Mouse (Mus musculus) embryonic facial prominence, embryonic 14.5 days (tissue): Measurements from ENCODE around the gene Gm10643. TPM values are rescaled to one million over a fixed set of nuclear protein-coding genes. Genes with fewer than 3 reads are reported as not detected.

Source experiments
- ATAC-seq: fragments of 200-750 bp; cut with Nextera tagmentation; 2 replicates; pipeline ENCODE4 v1.8.0; 2017; ENCODE audit warnings: low read depth, moderate number of reproducible peaks, moderate TSS enrichment
- DNase-seq: peaks from one replicate; pipeline ENCODE4 v3.0.0-alpha.2; 2015; ENCODE audit warnings: low spot score
- H3K27ac ChIP-seq: fragments of 300-500 bp; sonication (generic); replicated peaks from 2 replicates; pipeline ENCODE4 v1.5.1; 2014; ENCODE audit warnings: low read depth, mild to moderate bottlenecking, low read length, moderate library complexity
- H3K27me3 ChIP-seq: fragments of 300-500 bp; sonication (generic); replicated peaks from 2 replicates; pipeline ENCODE4 v1.6.1; 2014; ENCODE audit warnings: low read length; ENCODE audit not compliant: control insufficient read depth, insufficient read depth
- H3K36me3 ChIP-seq: fragments of 300-500 bp; sonication (generic); 2 replicates; pipeline ENCODE4 v1.6.1; 2014; ENCODE audit warnings: low read length, mixed read lengths; ENCODE audit not compliant: control insufficient read depth, insufficient read depth
- H3K4me1 ChIP-seq: fragments of 300-500 bp; sonication (generic); 2 replicates; pipeline ENCODE4 v1.6.1; 2014; ENCODE audit warnings: antibody characterized with exemption, low read length; ENCODE audit not compliant: control insufficient read depth, insufficient read depth
- H3K4me2 ChIP-seq: fragments of 300-500 bp; sonication (generic); 2 replicates; pipeline ENCODE4 v1.6.1; 2014; ENCODE audit warnings: low read depth, mild to moderate bottlenecking, low read length, moderate library complexity, mixed read lengths
- H3K4me3 ChIP-seq: fragments of 300-500 bp; sonication (generic); 2 replicates; pipeline ENCODE4 v1.5.1; 2014; ENCODE audit warnings: low read depth, mild to moderate bottlenecking, low read length
- H3K9ac ChIP-seq: fragments of 300-500 bp; sonication (generic); 2 replicates; pipeline ENCODE4 v1.6.1; 2014; ENCODE audit warnings: low read depth, mild to moderate bottlenecking, low read length, moderate library complexity, mixed read lengths
- H3K9me3 ChIP-seq: fragments of 300-500 bp; sonication (generic); 2 replicates; pipeline ENCODE4 v1.6.1; 2016; ENCODE audit warnings: low read length; ENCODE audit not compliant: control insufficient read depth
- WGBS: fragments of 180-500 bp; shearing (Covaris S2); extraction: QIAGEN DNeasy Blood & Tissue Kit; methylation state at CpG from one replicate; pipeline ENCODE4 v1.1.7; 2014; 5-methylcytosine and 5-hydroxymethylcytosine counted together
- polyA plus RNA-seq: library from polyadenylated mRNA; unstranded; fragments of >200 nt; fragmentation: Nextera tagmentation; extraction: Ambion mirVana; gene quantifications from 2 replicates; pipeline ENCODE4 v1.2.1, GENCODE M21; 2014

The Gm10643 gene
- polyA plus RNA-seq, 1 experiment from 2014 or later = 2.3 TPM

GRCm38 (mm10) chr8:84042066-84042947 lies 22.6 kb downstream of the Gm10643 start, which contains the start of gene Il27ra:
Il27ra (minus strand) TSS chr8:84042589.
- no peaks in the 10 kb centered on the region for H3K36me3 ChIP-seq
- H3K27me3 ChIP-seq = peaks cover 57% of the 10 kb centered on the region
- ATAC-seq (0 out of 2 replicates have a peak, but pooled peaks have one; percentile 50), DNase-seq (peak; percentile 72)
- H3K4me2 ChIP-seq = peak within 1 kb of the TSS; percentile 79
- peak within 1 kb of the TSS; percentile 58 for H3K9ac ChIP-seq
- H3K27ac ChIP-seq = no peak within 1 kb of the TSS
- WGBS = 5% methylated on average over 34 of the region's 40 CpGs
- H3K4me1 ChIP-seq = peaks cover 5% of the 10 kb centered on the region; the same call in 1 of the 2 replicates
- no peaks in the 10 kb centered on the region for H3K9me3 ChIP-seq
- peak within 1 kb of the TSS; percentile 45 for H3K4me3 ChIP-seq

GRCm38 (mm10) chr8:84039050-84039449 lies 25.9 kb downstream of the Gm10643 start:
- Histone ChIP-seq H3K36me3 (no peaks in the 10 kb centered on the region), H3K4me2 (no peak overlapping the region), H3K27me3 (peaks cover 38% of the 10 kb centered on the region), H3K4me3 (no peak overlapping the region), H3K9me3 (no peaks in the 10 kb centered on the region), H3K27ac (no peak overlapping the region), H3K4me1 (peaks cover 5% of the 10 kb centered on the region; the same call in 1 of the 2 replicates), H3K9ac (no peak overlapping the region)
- DNase-seq (peak; percentile 85), ATAC-seq (peak; percentile 26; the same call in 1 of the 2 replicates)
- WGBS = 3% methylated on average over 5 of the region's 5 CpGs

GRCm38 (mm10) chr8:84038015-84038414 lies 26.9 kb downstream of the Gm10643 start:
- ATAC-seq = no peak
- H3K4me2 ChIP-seq = no peak overlapping the region
- H3K36me3 ChIP-seq = no peaks in the 10 kb centered on the region
- peaks cover 27% of the 10 kb centered on the region for H3K27me3 ChIP-seq
- no peak for DNase-seq
- no peak overlapping the region for H3K9ac ChIP-seq
- H3K4me1 ChIP-seq = peaks cover 5% of the 10 kb centered on the region; the same call in 1 of the 2 replicates
- no peaks in the 10 kb centered on the region for H3K9me3 ChIP-seq
- WGBS = 62% methylated on average over 5 of the region's 5 CpGs
- H3K4me3 ChIP-seq = no peak overlapping the region
- H3K27ac ChIP-seq = no peak overlapping the region

GRCm38 (mm10) chr8:84032777-84033176 lies 32.2 kb downstream of the Gm10643 start:
- no peaks in the 10 kb centered on the region for H3K4me1 ChIP-seq
- no peak for DNase-seq
- no peak overlapping the region for H3K4me2 ChIP-seq
- H3K9ac ChIP-seq = no peak overlapping the region
- H3K27ac ChIP-seq = no peak overlapping the region
- H3K27me3 ChIP-seq = no peaks in the 10 kb centered on the region
- H3K36me3 ChIP-seq = no peaks in the 10 kb centered on the region
- whole genome bisulfite sequencing = 76% methylated on average over 4 of the region's 4 CpGs
- no peaks in the 10 kb centered on the region for H3K9me3 ChIP-seq
- no peak overlapping the region for H3K4me3 ChIP-seq
- no peak for ATAC-seq

- H3K4me3 ChIP-seq = no peak overlapping the region
- H3K4me2 ChIP-seq = no peak overlapping the region
- no peaks in the 10 kb centered on the region; the same call in 1 of the 2 replicates for H3K4me1 ChIP-seq
- ATAC-seq (no peak), DNase-seq (no peak)
- WGBS = 87% methylated on average over 5 of the region's 5 CpGs
- no peak overlapping the region for H3K9ac ChIP-seq
- H3K27me3 ChIP-seq = no peaks in the 10 kb centered on the region
- H3K27ac ChIP-seq = no peak overlapping the region
- no peaks in the 10 kb centered on the region for H3K9me3 ChIP-seq
- no peaks in the 10 kb centered on the region for H3K36me3 ChIP-seq
These were observed 35.7 kb downstream of the Gm10643 start for GRCm38 (mm10) chr8:84029272-84029671.

GRCm38 (mm10) chr8:84027449-84027848 lies 37.5 kb downstream of the Gm10643 start:
- Histone ChIP-seq H3K27ac (no peak overlapping the region), H3K4me2 (no peak overlapping the region), H3K9ac (no peak overlapping the region), H3K4me1 (no peaks in the 10 kb centered on the region; the same call in 1 of the 2 replicates), H3K9me3 (no peaks in the 10 kb centered on the region), H3K36me3 (no peaks in the 10 kb centered on the region), H3K27me3 (no peaks in the 10 kb centered on the region), H3K4me3 (no peak overlapping the region)
- DNase-seq = no peak
- no peak for ATAC-seq
- WGBS = 14% methylated on average over 10 of the region's 10 CpGs

- Histone ChIP-seq H3K9me3 (no peaks in the 10 kb centered on the region), H3K36me3 (no peaks in the 10 kb centered on the region), H3K9ac (peak overlapping the region; percentile 60), H3K27me3 (0 out of 2 replicates have a peak, but pooled peaks cover 7% of the 10 kb centered on the region), H3K27ac (no peak overlapping the region), H3K4me3 (peak overlapping the region; percentile 49), H3K4me1 (peaks cover 5% of the 10 kb centered on the region; the same call in 1 of the 2 replicates), H3K4me2 (peak overlapping the region; percentile 82)
- DNase-seq = peak; percentile 90
- ATAC-seq = peak; percentile 85
- 1% methylated on average over 32 of the region's 41 CpGs for WGBS
These were observed 39.1 kb downstream of the Gm10643 start for GRCm38 (mm10) chr8:84025863-84026262.

- Histone ChIP-seq H3K9ac (no peak overlapping the region), H3K27ac (no peak overlapping the region), H3K27me3 (0 out of 2 replicates have a peak, but pooled peaks cover 7% of the 10 kb centered on the region), H3K4me1 (peaks cover 5% of the 10 kb centered on the region; the same call in 1 of the 2 replicates), H3K9me3 (no peaks in the 10 kb centered on the region), H3K4me2 (no peak overlapping the region), H3K36me3 (no peaks in the 10 kb centered on the region), H3K4me3 (no peak overlapping the region)
- 21% methylated on average over 10 of the region's 10 CpGs for WGBS
- no peak for ATAC-seq
- no peak for DNase-seq
These were observed 40.8 kb downstream of the Gm10643 start for GRCm38 (mm10) chr8:84024171-84024570.
